Mouse (Mus musculus): ENCODE measurements around the gene Kctd19.

The Kctd19 gene

GRCm38 (mm10) chr8:105359208-105359607 lies 54.1 kb downstream of the Kctd19 start:
- DNase-seq (ENCODE audit: low spot score): no peak

GRCm38 (mm10) chr8:105356681-105357080 lies 56.6 kb downstream of the Kctd19 start:
- no peak for DNase-seq (ENCODE audit: low spot score)

GRCm38 (mm10) chr8:105355179-105356024 lies 57.9 kb downstream of the Kctd19 start:
- no peak for DNase-seq (ENCODE audit: low spot score)

- no peak for DNase-seq (ENCODE audit: low spot score)
Observed at GRCm38 (mm10) chr8:105354549-105354948, 58.8 kb downstream of the Kctd19 start.

- DNase-seq (ENCODE audit: low spot score): no peak
Observed at GRCm38 (mm10) chr8:105353583-105354135, 59.6 kb downstream of the Kctd19 start.

GRCm38 (mm10) chr8:105350186-105350585 lies 63.1 kb downstream of the Kctd19 start:
- DNase-seq (ENCODE audit: low spot score): no peak

- no peak for DNase-seq (ENCODE audit: low spot score)
Observed at GRCm38 (mm10) chr8:105349096-105349771, 64.1 kb downstream of the Kctd19 start.

- DNase-seq (ENCODE audit: low spot score): no peak
Observed at GRCm38 (mm10) chr8:105348450-105349095, 64.7 kb downstream of the Kctd19 start, which contains the start of gene Slc9a5. Gene Slc9a5 (plus strand): TSS chr8:105348843.

- peak; percentile 93 for DNase-seq (ENCODE audit: low spot score)
Observed at GRCm38 (mm10) chr8:105347428-105348221, 65.7 kb downstream of the Kctd19 start, which contains the start of gene Fhod1. Gene Fhod1 (minus strand): TSS chr8:105347953.

- peak; percentile 40 for DNase-seq (ENCODE audit: low spot score)
Observed at GRCm38 (mm10) chr8:105346611-105347427, 66.5 kb downstream of the Kctd19 start.

GRCm38 (mm10) chr8:105345061-105345975 lies 68.0 kb downstream of the Kctd19 start:
- DNase-seq (ENCODE audit: low spot score): no peak

GRCm38 (mm10) chr8:105343791-105344574 lies 69.3 kb downstream of the Kctd19 start:
- no peak for DNase-seq (ENCODE audit: low spot score)

- DNase-seq (ENCODE audit: low spot score): no peak
Observed at GRCm38 (mm10) chr8:105342768-105343167, 70.5 kb downstream of the Kctd19 start.

GRCm38 (mm10) chr8:105341399-105341798 lies 71.9 kb downstream of the Kctd19 start:
- DNase-seq (ENCODE audit: low spot score): no peak

- no peak for DNase-seq (ENCODE audit: low spot score)
Observed at GRCm38 (mm10) chr8:105339886-105340635, 73.2 kb downstream of the Kctd19 start.

GRCm38 (mm10) chr8:105338992-105339391 lies 74.3 kb downstream of the Kctd19 start:
- DNase-seq (ENCODE audit: low spot score): no peak

- no peak for DNase-seq (ENCODE audit: low spot score)
Observed at GRCm38 (mm10) chr8:105336373-105337130, 76.8 kb downstream of the Kctd19 start.
